Mouse (Mus musculus) CH12.LX (cell line): ENCODE measurements around the gene Klhl21. TPM values are rescaled to one million over a fixed set of nuclear protein-coding genes. Genes with fewer than 3 reads are reported as not detected.
A peak's percentile ranks its signal among the peaks of the same experiment; 100 is the strongest.

Experiments used
- DNase-seq: peaks from one replicate; pipeline ENCODE4 v3.0.0-alpha.2; 2013; ENCODE audit errors: extremely low read depth
- H3K27ac ChIP-seq: 2 replicates; pipeline ENCODE4 v1.5.1; 2012; ENCODE audit warnings: low read depth, mild to moderate bottlenecking, control low read depth, moderate library complexity; ENCODE audit not compliant: insufficient read depth
- H3K27me3 ChIP-seq: replicated peaks from 2 replicates; pipeline ENCODE3; 2012; ENCODE audit warnings: inconsistent platforms
- H3K36me3 ChIP-seq, 2 experiments: replicated peaks in 1 of 2; 2 replicates each; pipeline versions ENCODE3 to v1.6.1; 2012; ENCODE audit warnings: inconsistent platforms in 1 of 2, low read length in 1 of 2, mild to moderate bottlenecking in 1 of 2, mixed read lengths in 1 of 2, moderate library complexity in 1 of 2; ENCODE audit not compliant: control insufficient read depth in 1 of 2, insufficient read depth in 1 of 2
- H3K4me1 ChIP-seq, 2 experiments: 2 replicates each; pipeline ENCODE4 v1.6.1; 2012; ENCODE audit warnings: inconsistent platforms in 1 of 2, moderate library complexity in 1 of 2; ENCODE audit not compliant: insufficient read depth in 2 of 2, control insufficient read depth in 1 of 2
- H3K4me2 ChIP-seq: 2 replicates; pipeline ENCODE4 v1.6.1; 2012; ENCODE audit warnings: low read depth, mild to moderate bottlenecking, control low read depth; ENCODE audit not compliant: poor library complexity, insufficient read depth, severe bottlenecking
- H3K4me3 ChIP-seq, 3 experiments: fragments of 150-350 bp in 1 of 3; sonication (generic) in 1 of 3; replicated peaks in 1 of 3; 2 replicates each; pipeline versions ENCODE3 to v1.5.1; 2011 to 2012; ENCODE audit warnings: low read depth in 2 of 3, low read length in 2 of 3, mild to moderate bottlenecking in 2 of 3, moderate library complexity in 2 of 3, control low read depth in 1 of 3, improper control_type of control experiment in 1 of 3, inconsistent platforms in 1 of 3, mixed read lengths in 1 of 3; ENCODE audit not compliant: poor library complexity in 1 of 3
- H3K79me2 ChIP-seq: replicated peaks from 2 replicates; pipeline ENCODE4 v1.6.1; 2012; ENCODE audit warnings: mild to moderate bottlenecking, moderate library complexity; ENCODE audit not compliant: control insufficient read depth, poor library complexity, insufficient read depth, severe bottlenecking; ENCODE audit errors: extremely low read depth
- H3K9ac ChIP-seq: 2 replicates; pipeline ENCODE4 v1.6.1; 2012; ENCODE audit warnings: low read depth, mild to moderate bottlenecking, control low read depth, moderate library complexity; ENCODE audit not compliant: insufficient read depth
- H3K9me3 ChIP-seq: replicated peaks from 2 replicates; pipeline ENCODE3; 2012; ENCODE audit warnings: low read length, inconsistent platforms, mixed read lengths
- BHLHE40 ChIP-seq: IDR thresholded peaks from 2 replicates; pipeline ENCODE4 v1.6.1; 2011; ENCODE audit warnings: mild to moderate bottlenecking, low read depth, low read length, improper control_type of control experiment
- CHD1 ChIP-seq: IDR thresholded peaks from 2 replicates; pipeline ENCODE4 v1.6.1; 2012; ENCODE audit warnings: low read depth, low read length, improper control_type of control experiment, inconsistent platforms
- ELF1 ChIP-seq: IDR thresholded peaks from 2 replicates; pipeline ENCODE4 v1.6.1; 2014; ENCODE audit warnings: low read depth, mild to moderate bottlenecking, inconsistent platforms, low read length, improper control_type of control experiment
- EP300 ChIP-seq: IDR thresholded peaks from 2 replicates; pipeline ENCODE4 v1.6.1; 2011; ENCODE audit warnings: low read length, improper control_type of control experiment
- ETS1 ChIP-seq: conservative IDR thresholded peaks from 2 replicates; pipeline ENCODE4 v1.6.1; 2012; ENCODE audit warnings: low read depth, mild to moderate bottlenecking, inconsistent platforms, low read length, improper control_type of control experiment, moderate library complexity
- HCFC1 ChIP-seq: IDR thresholded peaks from 2 replicates; pipeline ENCODE4 v1.6.1; 2012; ENCODE audit warnings: low read depth, mild to moderate bottlenecking, inconsistent platforms, low read length, improper control_type of control experiment
- JUN ChIP-seq: IDR thresholded peaks from 2 replicates; pipeline ENCODE4 v1.6.1; 2011; ENCODE audit warnings: low read depth, mild to moderate bottlenecking, low read length, improper control_type of control experiment, moderate library complexity; ENCODE audit not compliant: insufficient read depth
- KAT2A ChIP-seq: IDR thresholded peaks from 2 replicates; pipeline ENCODE4 v1.6.1; 2012; ENCODE audit warnings: low read length, improper control_type of control experiment, inconsistent platforms; ENCODE audit not compliant: insufficient replicate concordance
- MAFK ChIP-seq: IDR thresholded peaks from 2 replicates; pipeline ENCODE4 v1.6.1; 2011; ENCODE audit warnings: low read length, improper control_type of control experiment; ENCODE audit not compliant: insufficient replicate concordance
- MEF2A ChIP-seq: IDR thresholded peaks from 2 replicates; pipeline ENCODE4 v1.6.1; 2014; ENCODE audit warnings: low read depth, mild to moderate bottlenecking, inconsistent platforms, low read length, improper control_type of control experiment, borderline replicate concordance
- POLR2A ChIP-seq: IDR thresholded peaks from 2 replicates; pipeline ENCODE4 v1.6.1; 2011; ENCODE audit warnings: low read depth, mild to moderate bottlenecking, improper control_type of control experiment, low read length
- RCOR1 ChIP-seq: conservative IDR thresholded peaks from 2 replicates; pipeline ENCODE4 v1.6.1; 2012; ENCODE audit warnings: low read depth, mild to moderate bottlenecking, inconsistent platforms, low read length, improper control_type of control experiment
- SMC3 ChIP-seq: IDR thresholded peaks from 2 replicates; pipeline ENCODE4 v1.6.1; 2011; ENCODE audit warnings: low read depth, low read length, improper control_type of control experiment
- TBP ChIP-seq: conservative IDR thresholded peaks from 2 replicates; pipeline ENCODE4 v1.6.1; 2011; ENCODE audit warnings: low read depth, low read length, improper control_type of control experiment
- USF1 ChIP-seq: IDR thresholded peaks from 2 replicates; pipeline ENCODE4 v1.6.1; 2014; ENCODE audit warnings: low read depth, mild to moderate bottlenecking, inconsistent platforms, low read length, improper control_type of control experiment
- ZC3H11A ChIP-seq: IDR thresholded peaks from 2 replicates; pipeline ENCODE4 v1.6.1; 2012; ENCODE audit warnings: low read depth, mild to moderate bottlenecking, inconsistent platforms, low read length, improper control_type of control experiment
- dilution Hi-C: fragments of 300-500 bp; cut with MboI; formaldehyde crosslinking; loops from 2 replicates; pipeline ENCODE4 v1.14.3; 2020; ENCODE audit warnings: low sequenced_read_pairs; ENCODE audit not compliant: extremely low pct_unique_long_range_greater_than_20kb, extremely low pct_ligation_motif_present
- in situ Hi-C: fragments of 300-500 bp; cut with MboI; formaldehyde crosslinking; loops from 3 replicates; pipeline ENCODE4 v1.14.3; 2019; ENCODE audit warnings: low sequenced_read_pairs, low pct_ligation_motif_present, low pct_unique_long_range_greater_than_20kb, mixed read lengths
- polyA plus RNA-seq: library from polyadenylated mRNA; unstranded; fragments of >175 nt; gene quantifications from 2 replicates; pipeline ENCODE4 v1.2.1, GENCODE M21; 2012; ENCODE audit warnings: low read depth; ENCODE audit not compliant: insufficient read length
- total RNA-seq, 2 experiments: library from RNA; depleted of rRNA; stranded (reverse); fragments of 300-350 nt in 1 of 2; fragments of >200 nt in 1 of 2; gene quantifications; 2 replicates each; pipeline ENCODE4 v1.2.3; 2012 to 2014

Gene Klhl21
- total and polyA plus RNA-seq, 3 experiments = 4.4 to 9.4 (median 7.1) TPM

GRCm38 (mm10) chr4:151999481-151999880 lies 9.1 kb upstream of the Klhl21 start:
- H3K79me2 ChIP-seq = 0 out of 2 replicates have a peak, but pooled peaks cover 4% of the 10 kb centered on the region
- H3K4me3 ChIP-seq = no peak overlapping the region
- dilution Hi-C loops = no loop called here
- no peak overlapping the region for H3K4me2 ChIP-seq
- H3K27me3 ChIP-seq = peaks cover 15% of the 10 kb centered on the region
- H3K4me1 ChIP-seq = peaks cover 5 to 14% of the 10 kb centered on the region in 2 experiments
- no peak overlapping the region for H3K9ac ChIP-seq
- no peaks in the 10 kb centered on the region for H3K9me3 ChIP-seq
- H3K27ac ChIP-seq = no peak overlapping the region
- no peak for DNase-seq
- in situ Hi-C loops = no loop called here
- no peaks in the 10 kb centered on the region for H3K36me3 ChIP-seq
- TF ChIP-seq ELF1 (peak; percentile 32; the same call in 1 of the 2 replicates), SMC3 (no peak)

- Histone ChIP-seq H3K36me3 (no peaks in the 10 kb centered on the region), H3K9ac (no peak overlapping the region), H3K4me3 (no peak overlapping the region), H3K79me2 (no peaks in the 10 kb centered on the region), H3K4me2 (no peak overlapping the region), H3K27ac (no peak overlapping the region)
- in situ Hi-C loops (no loop called here), dilution Hi-C loops (no loop called here)
- no peak for DNase-seq
- TF ChIP-seq CHD1 (no peak), ZC3H11A (no peak), ETS1 (no peak), MEF2A (no peak), ELF1 (no peak), KAT2A (no peak), JUN (no peak), RCOR1 (no peak), HCFC1 (no peak), TBP (no peak), SMC3 (no peak), USF1 (no peak), POLR2A (no peak), EP300 (no peak), BHLHE40 (no peak), MAFK (no peak)
- TF ChIP-seq, all 38 proteins: peak for 0
- Histone ChIP-seq H3K4me1 (peaks cover 5 to 10% of the 10 kb centered on the region in 2 experiments; a peak in 3 of 4 replicates), H3K27me3 (peaks cover 15% of the 10 kb centered on the region), H3K9me3 (no peaks in the 10 kb centered on the region)
Measured at GRCm38 (mm10) chr4:152000906-152001305, 7.7 kb upstream of the Klhl21 start.
